Mouse (Mus musculus): ENCODE measurements around the gene Enho.

DNA sequence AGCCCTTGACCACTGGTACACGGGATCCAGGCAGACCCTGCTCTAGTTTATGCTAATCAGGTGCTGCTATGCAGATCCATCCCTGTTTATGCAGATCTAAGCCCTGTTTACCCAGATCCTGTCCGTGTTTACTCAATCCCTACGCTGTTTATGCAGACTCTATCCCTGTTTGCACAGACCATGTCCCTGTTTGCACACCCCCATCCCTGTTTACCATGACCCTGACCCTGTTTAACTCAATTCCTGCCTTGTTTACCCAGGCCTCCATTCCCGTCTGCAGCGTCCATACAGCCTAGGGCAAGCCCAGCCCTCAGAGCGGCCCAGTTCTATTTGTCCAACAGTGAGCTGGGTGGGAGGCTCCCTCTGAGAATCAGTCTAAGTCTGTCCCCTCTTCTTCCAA lies 9.9 kb downstream of the Enho start:
- TF ChIP-seq CTCF (IDR thresholded peaks at IDR 0.05; ENCODE audit: low read depth) (no peak), EP300 (IDR thresholded peaks at IDR 0.05; ENCODE audit: low read depth) (no peak)
